Mouse (Mus musculus) small intestine, adult 2 months (tissue): ENCODE results near the gene Abcf3.

Experiments
- CTCF ChIP-seq: fragments of 200-500 bp; IDR thresholded peaks from 2 replicates; pipeline ENCODE4 v1.5.1; 2012; ENCODE audit warnings: low read depth, mild to moderate bottlenecking, control low read depth, inconsistent platforms, low read length, moderate library complexity, mixed read lengths; ENCODE audit not compliant: insufficient replicate concordance, insufficient read length; ENCODE audit errors: extremely low read depth
- POLR2A ChIP-seq: fragments of 200-500 bp; IDR thresholded peaks from 2 replicates; pipeline ENCODE4 v1.6.1; 2012; ENCODE audit warnings: low read depth, mild to moderate bottlenecking, control low read depth, inconsistent platforms, low read length, moderate library complexity

DNA sequence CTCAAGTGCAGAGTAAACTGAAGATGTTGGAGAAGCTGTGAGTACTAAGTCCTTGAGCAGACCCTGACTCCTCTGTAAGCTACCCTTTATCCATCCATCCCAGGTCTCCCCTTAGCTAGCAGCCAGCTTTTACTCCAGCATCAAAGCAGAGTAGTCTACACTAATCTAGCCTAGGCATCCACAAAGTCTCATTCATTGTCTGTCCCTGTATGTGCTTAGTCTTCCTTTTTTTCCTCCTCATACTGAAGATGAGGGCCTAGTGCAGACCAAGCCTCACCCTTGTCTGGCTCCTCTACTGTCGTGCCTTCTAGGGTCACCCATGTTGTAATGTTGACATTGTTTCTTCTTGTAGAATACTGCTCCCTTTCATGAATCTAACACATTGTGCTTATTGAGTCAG, 4.2 kb downstream of the Abcf3 start:
- TF ChIP-seq POLR2A = no peak
- no peak for TF ChIP-seq CTCF
